Mouse (Mus musculus) right cerebral cortex, postnatal 36 days (tissue): ENCODE measurements around the gene Camkv.

Experiments used
- DNase-seq, 2 experiments: peaks; one replicate each; pipeline ENCODE4 v3.0.0; 2022; ENCODE audit warnings: low spot score in 2 of 2, mixed read lengths in 1 of 2

Camkv gene

GRCm38 (mm10) chr9:107986376-107986775 is 50.9 kb downstream of the Camkv start:
- DNase-seq: peak in 1 of 2 experiments; percentile 43

- no peak for DNase-seq
Observed at GRCm38 (mm10) chr9:107987950-107988349, 52.5 kb downstream of the Camkv start.

GRCm38 (mm10) chr9:107992197-107992596 is 56.7 kb downstream of the Camkv start, which contains the start of gene Cdhr4:
Cdhr4 (plus strand) TSS chr9:107992497.
- DNase-seq: no peak

- no peak for DNase-seq
Observed at GRCm38 (mm10) chr9:107993013-107993412, 57.5 kb downstream of the Camkv start.

GRCm38 (mm10) chr9:107994464-107994863 is 59.0 kb downstream of the Camkv start:
- no peak for DNase-seq

GRCm38 (mm10) chr9:107995513-107995912 is 60.0 kb downstream of the Camkv start:
- no peak for DNase-seq

GRCm38 (mm10) chr9:107996049-107996448 is 60.6 kb downstream of the Camkv start, which contains the start of gene Gm20662:
Gm20662 (plus strand) TSS chr9:107996349.
- DNase-seq: no peak
